Mouse (Mus musculus): ENCODE data around the gene 4933428G20Rik.

Gene 4933428G20Rik

DNA sequence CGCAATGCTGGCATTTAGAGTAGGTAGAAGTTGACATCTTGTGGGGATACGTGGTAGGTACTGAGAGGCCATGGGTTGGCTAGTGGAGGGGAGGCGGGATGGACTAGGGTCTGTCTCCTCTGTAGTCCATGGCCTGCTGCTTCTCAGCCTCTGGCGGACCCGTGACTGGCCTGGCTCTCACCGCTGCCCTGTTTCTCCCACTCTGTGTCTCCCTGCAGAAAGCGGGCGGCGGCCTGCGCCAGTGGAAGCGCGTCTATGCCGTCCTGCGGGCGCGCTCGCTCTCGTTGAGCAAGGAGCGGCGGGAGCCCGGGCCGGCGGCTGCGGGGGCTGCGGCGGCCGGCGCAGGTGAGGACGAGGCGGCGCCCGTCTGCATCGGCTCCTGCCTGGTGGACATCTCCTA lies 37.0 kb downstream of the 4933428G20Rik start:
- CTCF ChIA-PET = no interaction called here

DNA sequence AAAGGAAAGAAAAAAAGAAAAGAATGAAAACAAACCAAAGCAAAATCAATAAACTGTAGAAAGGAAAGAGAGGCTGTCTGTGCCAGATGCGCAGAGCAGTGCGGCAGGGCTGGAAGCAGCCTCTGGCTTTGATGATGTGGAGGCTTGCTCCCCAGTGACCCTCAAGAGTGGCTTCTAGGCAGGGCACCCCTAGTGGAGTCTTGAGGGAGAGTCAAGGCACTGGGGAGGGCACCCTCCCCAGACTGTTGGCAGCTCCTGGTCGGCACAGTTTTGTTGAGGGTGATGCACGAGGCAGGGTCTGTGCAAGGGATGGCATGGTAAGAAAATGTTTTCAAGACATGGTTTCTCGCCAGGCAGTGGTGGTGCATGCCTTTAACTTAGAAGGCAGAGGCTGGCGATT lies 37.6 kb downstream of the 4933428G20Rik start:
- CTCF ChIA-PET = no interaction called here

DNA sequence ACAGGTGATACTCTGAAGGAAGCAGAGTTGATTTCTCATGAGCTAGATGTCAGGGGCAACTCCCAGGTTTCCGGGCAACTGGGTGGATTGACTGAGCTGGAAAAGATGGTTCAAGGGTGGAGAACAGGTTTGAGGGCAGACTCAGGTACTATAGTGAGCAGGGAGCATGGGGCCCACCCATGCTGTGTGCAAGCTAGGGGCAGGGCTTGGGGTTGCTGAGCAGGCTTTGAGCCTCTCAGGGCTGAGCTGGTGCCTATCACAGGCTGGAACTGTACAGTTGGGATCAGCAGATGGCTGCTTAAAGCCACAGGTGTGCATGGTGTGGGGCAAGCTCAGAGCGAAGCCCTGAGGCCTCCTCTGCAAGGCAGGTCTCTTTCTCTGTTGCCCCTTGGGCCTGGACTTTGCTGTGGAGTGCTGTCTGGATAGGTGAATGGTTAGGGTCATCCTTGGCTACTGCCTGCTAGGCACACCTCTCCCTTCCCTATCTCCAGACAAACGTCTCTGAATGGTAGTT lies 38.8 kb downstream of the 4933428G20Rik start:
- CTCF ChIA-PET = no interaction called here

DNA sequence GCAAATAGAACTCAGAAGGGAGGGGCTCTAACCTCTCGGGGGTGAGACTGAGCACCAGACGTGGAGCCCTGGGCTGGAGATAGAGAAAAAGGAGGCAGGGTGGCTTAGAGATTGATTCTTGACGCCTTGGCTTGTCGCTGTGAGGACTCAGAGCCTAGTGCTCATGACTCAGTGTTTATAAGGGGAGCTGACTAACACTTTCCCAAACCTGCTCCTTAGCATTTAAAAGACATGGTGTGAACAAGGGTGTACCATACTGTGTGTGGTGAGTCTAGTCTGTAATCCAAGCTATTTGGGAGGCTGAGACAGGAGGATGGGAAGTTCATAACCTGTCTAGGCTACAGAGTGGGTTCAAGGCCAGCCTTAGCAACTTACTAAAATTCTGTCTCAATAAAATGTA lies 43.0 kb downstream of the 4933428G20Rik start:
- CTCF ChIA-PET = interaction anchor here (0.5 kb wide), 1 partner anchor 48 kb away, joined by 5 read pairs; no protein-coding TSS in a partner anchor

DNA sequence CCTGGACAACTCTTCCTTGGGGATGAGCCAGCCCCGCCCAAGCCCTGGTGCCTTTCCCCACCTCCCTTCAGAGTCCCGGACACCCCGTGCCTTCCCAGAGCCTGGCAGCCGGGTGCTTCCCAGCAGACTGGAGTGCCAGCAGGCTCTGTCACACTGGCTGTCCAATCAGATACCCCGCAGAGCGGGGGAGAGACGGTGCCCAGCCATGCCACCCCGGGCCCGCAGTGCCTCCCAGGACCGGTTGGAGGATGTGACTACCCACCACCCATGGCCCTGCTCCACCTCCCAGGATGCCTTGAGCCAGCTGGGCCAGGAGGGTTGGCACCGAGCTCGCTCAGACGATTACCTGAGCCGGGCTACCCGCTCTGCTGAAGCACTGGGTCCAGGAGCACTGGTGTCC lies 48.5 kb downstream of the 4933428G20Rik start:
- CTCF ChIA-PET = interaction anchor here (0.6 kb wide), 1 partner anchor 16 kb away, joined by 3 read pairs; no protein-coding TSS in a partner anchor

DNA sequence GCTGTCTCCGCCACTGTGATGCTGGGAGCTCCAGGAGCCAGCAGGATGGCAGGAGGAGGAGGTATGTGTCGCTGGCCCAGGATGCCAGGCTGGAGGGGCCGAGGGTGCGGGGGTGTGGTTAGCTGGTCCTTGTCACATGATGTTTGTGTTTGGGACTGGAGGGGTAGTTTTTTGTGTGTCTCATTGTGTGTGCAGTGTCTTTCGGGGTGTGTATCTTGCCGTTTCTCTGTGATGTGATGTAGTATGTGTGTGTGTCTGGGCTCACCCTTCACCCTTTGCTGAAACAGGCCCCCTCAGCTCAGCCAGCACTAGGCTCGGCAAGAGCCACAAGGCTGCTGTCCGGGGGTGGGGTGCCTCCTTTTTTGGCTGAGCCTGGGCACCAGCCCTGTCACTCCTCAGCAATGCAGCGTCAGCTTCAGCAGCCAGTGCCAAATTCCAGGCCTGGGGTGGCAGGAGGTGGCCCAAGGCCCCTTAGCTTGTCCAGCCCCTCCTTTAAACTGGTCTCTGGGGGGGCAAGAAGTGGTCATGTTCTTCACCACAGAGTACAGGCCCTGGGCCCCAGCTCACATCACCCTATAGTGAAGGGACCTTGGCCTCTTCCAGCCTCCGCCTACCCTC lies 49.7 kb downstream of the 4933428G20Rik start:
- CTCF ChIA-PET = no interaction called here

DNA sequence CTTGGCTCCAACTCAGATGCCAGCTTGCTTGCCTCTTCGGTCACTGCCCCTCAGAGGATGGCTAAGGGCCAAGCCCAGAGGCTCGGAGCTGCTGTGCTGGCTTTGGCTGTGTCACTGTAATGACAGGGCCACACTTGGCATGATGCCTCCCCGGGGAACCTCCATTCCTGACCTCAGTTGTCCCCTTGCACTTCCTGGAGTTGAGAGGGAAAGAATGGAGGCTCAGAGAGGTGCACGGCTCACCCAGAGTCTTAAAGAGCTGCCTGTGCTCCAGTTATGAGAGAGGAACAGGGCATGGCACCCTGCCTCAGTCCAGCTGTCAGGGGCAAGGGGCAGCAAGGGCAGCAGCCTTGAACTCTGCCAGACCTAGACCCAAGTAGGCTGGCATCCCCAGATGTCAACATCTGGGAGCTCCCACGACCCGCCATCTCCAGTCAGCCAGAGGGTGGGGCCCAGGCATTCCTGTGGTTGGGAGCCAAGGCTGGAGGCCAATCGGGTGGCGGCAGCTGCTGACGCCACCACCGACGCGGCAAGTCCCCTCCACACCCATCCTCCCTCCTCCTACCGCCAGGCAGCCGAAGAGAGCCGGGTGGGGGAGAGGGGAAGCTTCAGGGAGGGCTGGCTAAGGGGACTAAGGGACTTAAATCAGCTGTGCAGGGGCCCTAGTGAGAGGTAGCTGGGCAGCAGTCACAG lies 50.4 kb downstream of the 4933428G20Rik start:
- CTCF ChIA-PET = interaction anchor here (0.7 kb wide), 1 partner anchor 603 kb away, joined by 6 read pairs; no protein-coding TSS in a partner anchor

DNA sequence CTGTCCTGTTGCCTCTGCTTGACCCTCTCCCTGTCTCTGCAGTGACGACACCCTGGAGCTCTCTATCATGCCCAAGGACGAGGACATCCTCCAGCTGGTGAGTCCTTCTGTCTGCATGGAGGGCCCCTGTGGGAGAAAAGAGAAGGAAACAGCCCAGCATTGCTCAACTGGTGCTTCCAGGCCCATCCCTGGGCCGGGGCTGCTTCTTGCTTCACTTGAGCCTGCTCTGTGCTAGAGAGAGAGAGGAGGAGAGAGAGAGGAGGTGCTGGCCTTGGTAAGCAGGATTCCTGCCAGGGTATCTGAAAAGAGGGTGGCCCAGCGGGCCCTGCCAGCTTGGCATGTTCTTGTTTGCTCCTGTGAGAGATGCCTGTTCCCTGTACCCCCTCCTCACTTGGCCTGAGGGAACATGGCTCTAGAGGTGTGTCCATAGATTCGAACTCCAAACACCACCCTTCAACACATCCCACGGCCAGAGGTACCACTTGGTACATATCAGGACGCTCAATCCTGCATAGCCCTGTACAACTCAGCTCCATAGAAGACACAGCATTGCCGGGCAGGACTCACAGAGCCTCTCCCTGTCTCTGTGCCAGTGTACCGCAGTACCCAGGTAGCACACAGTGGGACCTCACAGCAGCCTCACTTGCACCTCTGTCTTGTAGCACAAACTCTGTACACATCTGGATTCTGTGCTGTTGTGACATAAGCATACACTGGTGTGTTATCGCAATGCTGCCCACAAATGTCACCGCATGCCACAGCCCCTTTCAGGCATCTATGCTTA lies 51.3 kb downstream of the 4933428G20Rik start:
- CTCF ChIA-PET = no interaction called here

DNA sequence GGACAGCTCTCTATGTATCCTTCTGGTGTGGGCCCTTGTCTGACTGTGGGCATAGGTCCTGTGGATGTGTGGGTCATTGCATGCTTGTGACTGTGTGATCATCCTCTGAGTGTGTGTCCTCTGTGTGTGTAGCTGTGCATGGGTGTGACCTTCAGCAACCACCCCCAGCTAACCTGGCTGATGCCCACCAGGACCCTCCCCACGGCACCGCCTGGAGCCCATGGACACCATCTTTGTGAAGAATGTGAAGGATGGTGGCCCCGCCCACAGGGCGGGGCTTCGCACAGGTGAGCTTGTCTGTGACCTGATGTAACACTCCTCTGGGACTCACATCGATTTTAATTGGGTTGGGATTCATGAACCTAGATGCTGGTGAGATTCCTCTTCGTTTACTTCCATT lies 52.2 kb downstream of the 4933428G20Rik start:
- CTCF ChIA-PET = no interaction called here

DNA sequence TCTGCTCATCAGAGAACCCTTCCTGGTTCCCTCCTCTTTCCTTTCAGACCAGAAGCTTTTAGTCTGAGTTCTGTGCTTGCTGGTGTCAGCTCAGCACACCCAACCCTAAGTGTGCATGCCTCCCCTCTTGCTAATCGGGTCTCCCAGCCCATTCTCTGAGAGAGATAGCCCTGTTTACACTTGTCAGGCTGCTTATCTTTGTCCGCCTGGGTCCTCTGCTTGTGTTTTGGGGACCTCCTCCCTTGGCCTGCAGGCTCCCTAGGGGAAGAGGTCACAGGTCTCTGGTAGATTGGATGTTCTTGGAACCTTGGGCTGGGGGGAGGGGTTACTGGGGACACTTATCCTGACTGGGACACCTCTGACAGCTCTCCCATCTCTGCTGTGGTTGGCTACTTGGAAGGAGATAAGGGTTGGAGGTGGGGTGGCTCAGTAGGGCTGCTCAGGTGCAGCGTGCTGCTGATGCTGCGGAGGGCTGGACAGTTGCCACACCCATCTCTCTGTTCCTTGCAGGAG lies 54.1 kb downstream of the 4933428G20Rik start:
- CTCF ChIA-PET = interaction anchor here (0.5 kb wide), 1 partner anchor 16 kb away, joined by 3 read pairs; no protein-coding TSS in a partner anchor

DNA sequence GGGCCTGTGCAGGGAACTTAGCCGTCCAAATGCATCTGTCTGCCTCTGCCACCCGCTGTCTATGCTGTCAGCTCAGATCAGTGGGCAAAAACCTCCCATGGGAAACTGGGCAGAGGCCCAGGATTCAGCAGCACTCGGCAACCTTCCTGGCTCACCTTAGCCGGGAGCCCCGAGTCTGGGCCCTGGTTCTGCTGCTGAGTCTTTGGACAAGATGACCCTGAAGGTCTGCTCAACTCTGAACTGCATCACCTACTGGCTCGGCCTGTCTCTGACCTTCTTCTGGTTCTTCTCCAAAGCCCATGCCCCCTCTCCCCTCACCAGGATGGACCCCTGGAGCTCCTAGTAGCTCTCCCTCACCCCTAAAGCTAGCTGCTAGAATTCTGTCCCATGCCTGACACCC lies 54.5 kb downstream of the 4933428G20Rik start:
- CTCF ChIA-PET = interaction anchor here (0.5 kb wide), 1 partner anchor 15 kb away, joined by 3 read pairs; no protein-coding TSS in a partner anchor

DNA sequence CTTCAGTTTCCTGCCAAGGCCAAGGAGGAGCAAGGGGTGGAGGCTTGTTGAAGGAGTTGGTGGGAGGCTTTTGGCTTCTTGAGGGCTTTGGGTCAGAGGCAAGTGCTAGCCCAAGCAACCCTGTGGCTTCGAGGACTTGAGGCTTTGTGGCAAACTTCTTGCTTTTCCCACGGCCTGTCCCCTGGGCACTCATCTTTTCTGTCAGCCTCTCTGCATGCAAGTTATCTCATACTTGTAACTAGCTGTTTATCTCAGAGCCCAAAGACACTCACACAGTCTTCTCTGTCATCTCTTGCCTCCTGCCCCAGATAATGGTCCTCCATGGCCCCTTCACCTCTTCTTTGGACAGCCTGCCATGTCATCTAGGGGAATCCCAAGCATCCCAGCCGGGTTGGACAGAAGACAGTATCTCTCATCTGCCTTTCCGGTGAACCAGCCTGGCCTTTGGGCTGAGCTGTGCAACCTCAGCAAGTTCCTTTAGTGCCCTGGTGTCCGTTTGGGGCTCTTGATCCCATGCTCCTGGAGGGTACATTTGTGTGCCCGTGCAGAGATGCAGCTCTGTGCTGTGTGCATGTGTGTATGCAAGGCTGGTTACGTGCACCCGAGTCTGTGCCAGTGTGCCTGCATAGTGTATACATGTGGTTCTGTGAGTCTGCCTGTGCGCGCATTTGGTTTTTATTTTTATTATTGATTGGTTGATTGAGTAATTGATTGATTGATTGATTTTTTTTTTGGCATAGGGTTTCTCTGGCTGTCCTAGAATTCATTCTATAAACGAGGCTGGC lies 57.1 kb downstream of the 4933428G20Rik start:
- CTCF ChIA-PET = no interaction called here

DNA sequence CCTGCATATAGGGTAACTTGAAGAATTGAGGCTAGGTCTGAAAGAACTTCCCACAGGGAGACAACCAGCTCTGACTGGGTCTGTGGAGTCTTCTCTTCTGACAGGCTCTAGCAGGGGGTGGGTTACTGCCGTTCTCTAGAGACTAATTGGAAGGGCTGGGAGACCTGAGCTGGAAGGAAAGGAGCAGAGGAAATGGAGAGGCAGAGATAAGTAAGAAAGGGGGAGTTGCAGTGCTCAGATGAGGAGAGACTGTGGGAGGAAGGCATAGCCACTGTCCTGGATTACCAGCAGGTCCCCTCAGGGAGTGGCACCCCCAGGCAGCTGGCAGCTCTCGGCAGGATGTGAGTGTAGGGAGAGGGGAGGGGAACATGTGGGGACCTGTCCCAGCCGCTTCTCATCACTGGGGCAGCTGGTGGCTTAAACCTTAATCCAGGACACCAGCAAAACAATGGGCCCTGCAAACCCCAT lies 58.4 kb downstream of the 4933428G20Rik start:
- CTCF ChIA-PET = no interaction called here

DNA sequence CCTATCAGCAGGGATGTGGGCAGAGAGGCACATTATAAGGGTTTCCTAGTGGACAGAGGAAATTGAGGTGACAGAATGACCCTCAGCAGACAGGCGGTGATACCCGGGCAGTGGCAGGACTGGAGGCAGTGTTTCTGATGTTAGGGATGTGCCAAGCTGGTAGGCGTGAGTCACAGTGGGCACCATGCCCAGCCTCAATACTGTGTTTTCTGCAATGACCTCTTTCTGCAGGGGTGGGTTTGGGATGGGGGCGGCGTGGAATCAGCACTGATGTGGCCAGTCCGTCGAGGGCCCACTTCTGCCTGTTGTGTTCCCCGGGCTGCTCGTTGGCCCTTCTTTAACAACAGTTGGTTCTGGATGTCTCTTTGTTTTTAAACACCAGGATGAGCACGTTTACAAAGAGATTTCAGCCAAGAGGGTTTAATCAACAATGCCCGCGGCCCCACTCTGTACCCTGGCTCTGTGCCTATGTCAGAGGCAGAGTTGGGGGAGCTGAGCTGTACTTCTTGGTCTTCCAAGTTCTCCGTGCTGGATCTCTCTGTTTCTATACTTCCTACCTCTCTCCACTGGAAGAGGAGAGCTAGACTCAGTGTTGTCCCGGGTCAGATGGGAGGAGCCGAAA lies 59.0 kb downstream of the 4933428G20Rik start:
- CTCF ChIA-PET = interaction anchor here (0.6 kb wide), 1 partner anchor 54 kb away, joined by 4 read pairs; no protein-coding TSS in a partner anchor
